Mouse (Mus musculus): ENCODE data around the gene Thsd7b.
"Not testable (repeated sequence)": the region's sequence is repeated elsewhere in the genome, so short reads cannot be mapped to it uniquely, and the experiment has no call there.

Thsd7b gene

GRCm38 (mm10) chr1:129635146-129635545, 362.0 kb downstream of the Thsd7b start:
- no peak for DNase-seq (ENCODE audit: low spot score in 2 of 2)

- no peak for DNase-seq (ENCODE audit: low spot score in 2 of 2)
Measured at GRCm38 (mm10) chr1:129644252-129644861, 371.3 kb downstream of the Thsd7b start.

- DNase-seq (ENCODE audit: low spot score in 2 of 2): not testable (repeated sequence)
Measured at GRCm38 (mm10) chr1:129651448-129651847, 378.3 kb downstream of the Thsd7b start.

- DNase-seq (ENCODE audit: low spot score in 2 of 2): no peak
Measured at GRCm38 (mm10) chr1:129658045-129658444, 384.9 kb downstream of the Thsd7b start.

GRCm38 (mm10) chr1:129675878-129676277, 402.8 kb downstream of the Thsd7b start:
- no peak for DNase-seq (ENCODE audit: low spot score in 2 of 2)

GRCm38 (mm10) chr1:129678851-129679250, 405.7 kb downstream of the Thsd7b start:
- DNase-seq (ENCODE audit: low spot score in 2 of 2): no peak

GRCm38 (mm10) chr1:129705701-129706100, 432.6 kb downstream of the Thsd7b start:
- DNase-seq (ENCODE audit: low spot score in 2 of 2): no peak

- no peak for DNase-seq (ENCODE audit: low spot score in 2 of 2)
Measured at GRCm38 (mm10) chr1:129712706-129713105, 439.6 kb downstream of the Thsd7b start.

GRCm38 (mm10) chr1:129713571-129713970, 440.5 kb downstream of the Thsd7b start:
- DNase-seq (ENCODE audit: low spot score in 2 of 2): no peak

- no peak for DNase-seq (ENCODE audit: low spot score in 2 of 2)
Measured at GRCm38 (mm10) chr1:129719592-129719991, 446.5 kb downstream of the Thsd7b start.

GRCm38 (mm10) chr1:129731991-129732390, 458.9 kb downstream of the Thsd7b start:
- no peak for DNase-seq (ENCODE audit: low spot score in 2 of 2)

GRCm38 (mm10) chr1:129747595-129747994, 474.5 kb downstream of the Thsd7b start:
- no peak for DNase-seq (ENCODE audit: low spot score in 2 of 2)

GRCm38 (mm10) chr1:129756548-129757240, 483.6 kb downstream of the Thsd7b start:
- DNase-seq (ENCODE audit: low spot score in 2 of 2): no peak

- DNase-seq (ENCODE audit: low spot score in 2 of 2): no peak
Measured at GRCm38 (mm10) chr1:129759003-129759402, 485.9 kb downstream of the Thsd7b start.

GRCm38 (mm10) chr1:129761234-129761633, 488.1 kb downstream of the Thsd7b start:
- no peak for DNase-seq (ENCODE audit: low spot score in 2 of 2)

- no peak for DNase-seq (ENCODE audit: low spot score in 2 of 2)
Measured at GRCm38 (mm10) chr1:129764748-129765147, 491.6 kb downstream of the Thsd7b start.

GRCm38 (mm10) chr1:129777055-129777454, 504.0 kb downstream of the Thsd7b start:
- DNase-seq (ENCODE audit: low spot score in 2 of 2): no peak

GRCm38 (mm10) chr1:129779506-129779905, 506.4 kb downstream of the Thsd7b start:
- DNase-seq (ENCODE audit: low spot score in 2 of 2): no peak

GRCm38 (mm10) chr1:129780589-129780988, 507.5 kb downstream of the Thsd7b start:
- no peak for DNase-seq (ENCODE audit: low spot score in 2 of 2)

- DNase-seq (ENCODE audit: low spot score in 2 of 2): no peak
Measured at GRCm38 (mm10) chr1:129798519-129798918, 525.4 kb downstream of the Thsd7b start.

GRCm38 (mm10) chr1:129826927-129827326, 553.8 kb downstream of the Thsd7b start:
- no peak for DNase-seq (ENCODE audit: low spot score in 2 of 2)

GRCm38 (mm10) chr1:129837324-129837723, 564.2 kb downstream of the Thsd7b start:
- DNase-seq (ENCODE audit: low spot score in 2 of 2): no peak

- no peak for DNase-seq (ENCODE audit: low spot score in 2 of 2)
Measured at GRCm38 (mm10) chr1:129837776-129838175, 564.7 kb downstream of the Thsd7b start.

All from urinary bladder, adult 18-20 months (tissue).